Mouse (Mus musculus) heart, adult 8-10 months (tissue): Measurements from ENCODE around the gene B3galt5. TPM values are rescaled to one million over a fixed set of nuclear protein-coding genes. Genes with fewer than 3 reads are reported as not detected.
"Not testable (repeated sequence)": the region's sequence is repeated elsewhere in the genome, so short reads cannot be mapped to it uniquely, and the experiment has no call there.

ENCODE experiments used
- DNase-seq: peaks from one replicate; pipeline ENCODE4 v3.0.0; 2022; ENCODE audit warnings: low spot score
- total RNA-seq, 4 experiments: library from RNA; stranded (reverse); gene quantifications; 2 replicates each; pipeline ENCODE4 v1.2.4; 2022

B3galt5 gene
- total RNA-seq, 4 experiments from 2014 or later: not detected

DNA sequence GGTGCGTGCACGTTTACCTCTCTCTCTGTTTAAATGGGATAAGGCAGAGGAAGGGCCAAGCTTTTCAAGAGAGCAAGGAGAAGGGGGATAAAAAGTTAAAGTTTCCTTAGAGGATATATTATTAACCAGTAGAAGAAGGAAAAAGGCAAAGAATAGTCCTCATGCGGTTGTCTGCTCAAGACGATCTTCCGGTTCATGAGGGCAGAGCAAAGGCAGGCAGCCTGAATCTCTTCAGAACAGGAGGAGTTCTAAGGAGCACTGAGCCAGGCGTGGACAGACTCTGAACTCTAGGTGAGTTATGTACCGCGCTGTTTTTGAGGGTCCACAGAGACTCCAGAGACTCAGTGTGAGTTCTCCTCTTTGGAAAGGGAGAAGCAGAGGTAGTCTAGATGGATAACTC is 22.8 kb downstream of the B3galt5 start:
- DNase-seq: no peak

DNA sequence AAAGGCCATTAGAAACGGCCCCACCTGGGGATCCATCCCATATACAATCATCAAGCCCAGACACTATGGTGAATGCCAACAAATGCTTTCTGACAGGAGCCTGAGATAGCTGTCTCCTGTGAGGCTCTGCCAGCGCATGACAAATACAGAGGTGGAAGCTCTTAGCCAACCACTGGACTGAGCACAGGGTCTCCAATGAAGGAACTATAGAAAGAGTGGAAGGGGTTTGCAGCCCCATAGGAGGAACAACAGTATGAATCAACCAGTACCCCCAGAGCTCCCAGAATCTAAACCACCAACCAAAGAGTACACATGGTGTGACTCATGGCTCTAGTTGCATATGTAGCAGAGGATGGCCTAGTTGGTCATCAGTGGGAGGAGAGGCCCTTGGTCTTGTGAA is 36.1 kb downstream of the B3galt5 start:
- no peak for DNase-seq

DNA sequence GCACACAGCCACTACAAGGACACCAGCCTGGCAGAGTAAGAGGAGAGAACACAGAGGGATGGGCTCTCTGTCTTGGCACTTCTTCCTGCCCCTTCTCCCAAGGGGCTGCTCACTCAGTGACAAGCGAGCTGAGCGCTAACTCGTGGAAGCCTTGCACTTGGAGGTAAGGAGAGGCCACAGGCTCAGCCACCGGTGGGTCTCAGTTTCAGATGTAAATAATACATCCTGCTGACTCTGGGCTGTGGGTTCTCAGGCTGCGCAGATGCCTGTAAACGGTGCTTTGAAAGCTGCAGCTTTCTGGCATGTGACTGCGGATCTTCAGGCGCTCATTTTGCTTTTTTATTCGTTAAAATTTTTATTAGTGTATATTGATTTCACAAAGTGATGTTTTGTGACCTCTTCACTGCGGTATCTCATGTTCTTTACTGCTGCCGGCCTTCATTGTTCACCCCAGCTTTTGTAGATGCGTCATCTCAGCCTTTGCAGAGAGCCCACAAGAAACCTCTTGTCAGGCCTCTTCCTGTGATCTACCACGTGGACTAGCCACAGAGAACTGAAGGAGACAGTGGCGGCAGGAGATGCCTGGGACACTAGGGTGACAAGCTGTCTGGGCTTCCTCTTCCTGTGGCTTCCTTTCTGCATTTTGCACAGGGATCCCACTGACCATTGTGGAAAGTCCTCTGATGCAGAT is 37.5 kb downstream of the B3galt5 start:
- DNase-seq: no peak

DNA sequence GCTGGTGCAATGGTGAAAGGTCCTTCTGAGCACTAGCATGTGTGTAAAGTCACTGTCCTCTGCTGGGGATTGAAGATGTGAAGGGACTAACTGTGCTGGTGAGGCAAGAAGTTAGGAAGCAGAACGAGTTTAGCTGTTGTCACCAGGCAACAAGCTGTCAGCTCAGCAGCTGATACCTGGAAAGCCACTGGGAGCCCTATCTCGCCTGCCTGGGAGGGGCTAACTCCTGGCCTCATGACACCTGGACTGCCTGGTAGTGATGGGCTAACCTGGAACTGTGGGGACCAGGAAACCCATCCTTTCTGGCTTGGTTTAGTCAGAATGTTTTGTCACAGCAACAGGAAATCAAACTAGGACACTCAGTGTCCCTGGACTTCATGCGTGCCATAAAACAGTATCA is 41.0 kb downstream of the B3galt5 start:
- DNase-seq: no peak

DNA sequence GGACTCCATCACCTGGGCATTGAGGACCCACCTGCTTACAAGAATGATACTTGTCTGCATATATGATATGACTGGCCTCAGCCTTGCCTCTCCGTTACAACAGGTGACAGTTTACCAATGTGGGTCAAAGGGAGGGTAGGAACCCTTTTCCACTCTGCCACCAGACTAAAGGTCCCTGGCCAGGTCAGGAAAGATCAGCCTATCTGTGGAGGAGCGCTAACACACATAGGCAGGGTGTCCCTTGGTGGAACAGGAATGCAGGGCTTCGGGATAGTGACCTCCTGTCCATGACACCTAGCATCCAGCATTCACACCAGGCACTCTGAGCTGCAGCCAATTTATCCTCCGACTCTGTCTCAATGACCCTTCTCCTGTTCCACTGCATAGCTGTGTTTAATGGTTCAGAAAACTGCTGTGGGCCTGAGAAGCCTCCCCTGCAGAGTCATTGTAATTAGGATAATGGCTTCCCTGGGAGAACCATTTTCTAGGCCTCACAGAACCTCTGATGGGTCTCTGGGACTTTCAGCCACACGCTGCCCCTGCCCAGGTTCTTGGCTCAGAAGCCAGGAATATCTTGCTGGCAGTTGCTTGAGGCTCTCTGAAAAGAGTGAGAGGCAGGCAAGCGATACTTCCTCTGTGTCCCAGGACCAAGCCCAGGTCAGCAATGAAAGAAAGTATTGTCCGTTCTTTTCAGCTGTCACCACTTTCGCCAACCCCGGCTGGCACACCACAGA is 43.1 kb downstream of the B3galt5 start:
- no peak for DNase-seq

DNA sequence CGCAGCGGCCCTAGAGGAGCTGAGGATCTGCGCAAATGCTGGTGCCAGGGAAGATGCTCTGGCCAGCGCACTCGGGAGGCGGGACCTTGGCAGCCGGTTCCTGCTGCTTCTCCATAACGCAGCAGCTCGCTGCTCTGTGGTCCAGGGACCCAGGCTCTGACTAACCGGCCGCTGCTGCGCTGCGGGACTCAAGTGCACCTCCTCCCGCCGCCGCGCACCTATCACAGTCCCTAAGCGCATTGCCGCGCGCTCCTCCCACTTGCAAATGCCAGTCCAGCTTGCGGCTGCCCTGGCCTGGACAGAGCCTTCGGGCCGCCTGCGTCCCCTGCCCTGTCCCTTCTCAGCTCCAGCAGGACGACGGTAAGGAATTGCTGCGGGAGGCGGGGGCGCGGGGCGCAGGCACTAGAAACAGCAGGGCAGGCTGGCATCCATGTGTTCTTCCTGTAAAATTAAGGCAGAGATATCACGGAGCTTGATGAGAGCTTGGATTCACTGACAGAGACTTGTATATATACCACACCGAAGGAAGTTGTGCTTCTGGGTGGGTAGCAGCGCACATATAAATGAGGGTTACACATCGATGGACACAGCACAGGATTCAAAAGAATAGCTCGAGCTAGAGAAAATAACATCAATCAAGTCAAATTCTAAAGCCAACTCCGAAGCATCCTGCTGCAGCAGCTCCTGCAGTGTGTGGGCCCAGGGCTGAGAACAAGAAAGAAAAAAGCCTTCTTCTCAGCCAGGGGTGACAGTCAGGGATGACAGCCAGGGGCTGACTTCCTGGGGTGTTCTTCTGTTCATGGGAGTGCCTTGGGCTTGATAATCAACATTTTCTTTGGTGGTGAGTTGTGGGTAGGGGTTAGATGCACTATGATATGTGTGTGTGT is 45.4 kb downstream of the B3galt5 start:
- no peak for DNase-seq

DNA sequence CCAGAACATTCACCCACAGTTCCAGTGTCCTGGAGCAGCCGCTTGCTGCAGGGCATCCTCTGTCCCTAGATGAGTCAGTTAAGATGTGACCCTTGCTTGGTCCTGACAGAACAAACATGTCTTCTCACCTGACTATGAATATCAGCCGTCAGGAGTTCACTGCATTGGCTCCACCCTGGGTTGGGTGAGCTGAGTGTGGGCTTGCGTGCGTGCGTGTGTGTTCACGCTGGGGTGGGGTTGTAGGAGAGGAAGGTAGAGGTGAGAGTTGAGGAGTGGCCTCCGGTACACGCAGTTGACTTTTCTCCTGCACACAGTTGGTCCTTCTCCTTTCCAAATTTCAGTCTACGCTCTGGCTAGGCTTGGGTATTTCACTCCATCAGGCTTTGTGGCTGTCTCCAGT is 47.0 kb downstream of the B3galt5 start:
- no peak for DNase-seq

DNA sequence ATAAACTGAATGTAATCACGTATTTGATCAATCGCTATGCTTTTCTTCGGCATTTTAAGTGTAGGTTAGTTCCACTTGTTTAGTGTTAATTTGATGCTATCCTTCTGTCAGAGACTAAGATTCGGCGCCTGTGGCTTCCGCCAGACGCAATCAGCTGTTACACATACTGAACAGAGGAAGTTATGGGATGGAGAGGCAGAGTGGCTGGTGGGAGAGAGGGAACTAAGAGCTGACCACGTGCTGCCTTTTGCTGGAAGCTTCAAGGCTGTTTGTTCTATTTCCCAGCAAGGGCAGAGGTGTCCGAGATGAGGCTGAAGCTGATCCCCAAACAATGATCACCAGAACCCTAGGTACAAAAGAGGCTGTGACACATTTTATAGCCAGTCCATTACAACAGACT is 56.3 kb downstream of the B3galt5 start:
- DNase-seq: no peak

DNA sequence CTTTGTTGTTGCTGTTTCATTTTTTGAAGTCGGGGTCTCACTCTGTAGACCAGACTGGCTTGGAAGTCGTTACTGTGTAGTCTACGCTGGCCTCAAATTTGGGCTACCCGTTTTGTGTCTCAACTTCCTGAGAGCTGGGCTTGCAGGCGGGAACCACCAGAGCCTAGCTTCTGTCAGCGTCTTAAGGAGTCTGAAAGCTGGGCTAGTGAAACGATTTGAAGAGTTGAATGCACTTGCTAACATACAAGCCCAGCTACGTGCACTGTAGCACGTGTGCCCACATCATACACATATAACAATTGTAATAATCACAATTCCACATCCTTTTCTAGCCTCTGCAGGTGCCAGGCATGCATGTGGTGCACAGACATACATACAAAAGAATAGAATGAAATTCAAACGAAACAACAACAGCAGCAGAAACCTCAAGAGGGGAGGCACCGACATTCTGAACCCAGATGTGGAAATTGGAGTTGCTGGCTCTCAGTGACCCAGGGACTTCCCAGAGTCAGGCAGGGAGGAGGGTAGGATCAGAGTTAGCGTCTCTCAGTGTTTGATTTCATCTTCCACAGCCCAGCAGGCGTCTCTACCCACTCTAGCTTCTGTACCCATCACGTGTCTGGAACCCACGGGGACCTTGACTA is 57.1 kb downstream of the B3galt5 start:
- no peak for DNase-seq

DNA sequence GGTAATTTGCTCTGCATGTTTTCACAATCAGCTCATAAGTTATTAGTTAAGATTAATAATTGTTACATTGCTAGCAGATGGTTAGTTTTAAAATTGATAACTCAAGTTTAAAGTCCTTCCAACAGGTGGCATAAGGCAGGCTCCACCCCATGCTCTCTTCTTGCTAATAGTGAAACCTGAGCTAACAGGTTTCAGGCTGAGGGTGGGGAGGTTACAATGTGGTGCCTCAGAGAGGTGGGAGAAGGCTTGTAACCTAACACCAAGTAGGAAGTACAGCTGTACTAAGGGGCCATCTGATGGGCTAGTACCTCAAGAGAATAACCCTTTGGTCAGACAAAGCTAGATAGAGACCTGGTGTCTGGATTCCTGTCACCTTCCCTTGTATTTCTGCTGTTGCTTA is 62.5 kb downstream of the B3galt5 start:
- DNase-seq: no peak

DNA sequence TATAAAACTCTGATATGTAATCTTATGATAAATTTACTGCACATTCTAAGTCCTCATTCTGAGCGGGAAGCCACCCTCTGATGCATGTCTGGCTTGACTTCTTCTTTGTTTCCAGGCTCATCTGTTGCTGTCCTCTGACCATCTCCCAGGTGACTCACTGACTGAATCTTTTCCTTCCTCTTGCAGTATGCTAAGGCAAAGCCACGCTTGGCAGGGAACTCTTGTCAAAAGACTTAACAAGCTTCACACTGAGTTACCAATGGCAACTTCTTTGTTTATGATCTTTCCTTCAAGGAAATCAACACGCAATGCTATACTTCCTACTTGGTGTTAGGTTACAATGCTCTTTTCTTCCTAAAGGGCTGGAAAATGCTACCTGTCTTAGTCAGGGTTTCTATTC is 63.0 kb downstream of the B3galt5 start:
- DNase-seq: no peak

DNA sequence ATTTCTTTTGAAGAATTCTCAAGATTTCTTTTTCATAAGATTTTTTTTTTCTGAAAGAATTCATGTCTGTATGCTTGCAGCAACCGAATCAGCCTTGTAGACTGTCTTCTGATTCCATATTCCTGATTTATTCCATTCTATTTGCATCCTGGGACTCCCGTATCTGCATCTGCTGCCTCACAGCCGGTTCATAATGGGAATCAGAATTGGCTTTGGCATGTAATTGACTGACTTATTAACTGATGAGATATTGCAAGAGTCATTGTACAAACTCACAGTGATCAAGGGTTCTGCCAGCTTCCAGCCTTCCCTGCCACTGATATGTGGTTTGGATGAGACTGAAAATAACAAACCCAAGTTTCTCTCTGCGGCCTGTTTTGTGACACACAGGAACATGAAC is 67.8 kb downstream of the B3galt5 start:
- no peak for DNase-seq

DNA sequence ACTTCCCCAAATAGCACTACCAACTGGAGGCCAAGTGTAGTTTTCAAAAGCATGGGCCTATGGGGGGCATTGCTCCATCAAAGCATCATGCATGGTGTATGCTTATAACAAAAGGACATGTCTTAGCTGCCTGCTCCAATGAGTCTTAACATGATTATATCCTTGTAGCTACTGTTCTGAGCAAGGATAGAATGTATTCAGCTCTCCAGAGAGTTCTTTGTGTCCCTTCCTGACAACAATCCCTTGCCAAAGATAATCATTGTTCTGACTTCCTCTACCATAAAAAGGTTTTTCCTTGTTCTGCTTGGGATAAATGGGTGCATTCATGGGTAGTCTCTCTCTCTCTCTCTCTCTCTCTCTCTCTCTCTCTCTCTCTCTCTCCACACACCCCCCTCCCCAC is 68.8 kb downstream of the B3galt5 start:
- DNase-seq: no peak

DNA sequence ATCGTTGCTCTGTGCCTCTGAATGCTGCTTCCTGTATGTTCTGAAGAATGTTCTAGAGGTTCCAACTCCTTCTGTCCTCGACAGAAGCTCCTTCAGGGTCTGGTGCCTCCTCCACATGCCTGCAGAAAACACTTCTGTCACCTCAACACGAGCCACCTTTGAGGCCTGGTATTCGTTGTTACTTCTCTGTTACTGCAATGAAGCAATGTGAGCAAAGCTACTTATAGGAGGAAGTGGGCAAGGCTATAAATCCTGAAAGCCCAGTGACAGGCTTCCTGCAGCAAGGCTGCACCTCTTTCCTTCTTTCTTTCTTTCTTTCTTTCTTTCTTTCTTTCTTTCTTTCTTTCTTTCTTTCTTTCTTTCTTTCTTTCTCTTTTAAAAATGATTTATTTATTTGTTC is 71.3 kb downstream of the B3galt5 start:
- DNase-seq: no peak

DNA sequence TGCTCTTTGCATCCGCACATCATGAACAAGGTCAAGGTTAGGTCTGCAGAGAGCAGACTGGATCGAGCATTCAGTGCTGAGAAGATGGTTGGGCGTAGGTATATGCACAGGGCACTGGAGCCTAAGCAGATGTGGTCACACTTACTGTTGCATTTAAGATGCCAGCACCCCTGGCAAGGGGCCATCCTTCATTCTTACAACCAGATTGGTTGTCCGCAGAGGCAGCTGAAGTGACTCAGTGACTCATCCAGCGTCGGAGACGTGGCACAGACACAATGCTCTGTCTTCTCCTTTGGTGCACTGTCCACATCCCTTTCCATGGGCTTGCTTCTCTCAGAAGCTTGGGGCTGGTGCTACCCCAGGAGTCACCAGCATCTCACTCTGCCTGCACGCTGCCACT is 82.2 kb downstream of the B3galt5 start:
- DNase-seq: no peak

DNA sequence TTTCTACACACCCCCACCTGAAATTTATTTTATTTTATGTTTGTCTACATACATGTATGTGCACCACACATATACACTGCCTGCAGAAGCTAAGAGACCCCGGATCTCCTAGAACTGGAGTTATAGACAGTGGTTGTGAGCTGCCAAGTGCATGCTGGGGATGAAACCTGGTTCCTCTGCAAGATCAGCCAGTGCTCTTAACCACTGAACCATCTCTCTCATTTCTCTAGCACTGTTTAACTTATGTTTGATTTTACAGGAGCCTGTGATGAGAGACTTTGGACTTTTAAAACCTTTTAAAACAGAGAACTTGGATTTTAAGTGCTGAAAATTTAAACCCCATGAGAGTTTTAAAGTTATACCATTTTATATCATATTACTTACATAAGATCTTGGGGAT is 87.1 kb downstream of the B3galt5 start:
- no peak for DNase-seq

DNA sequence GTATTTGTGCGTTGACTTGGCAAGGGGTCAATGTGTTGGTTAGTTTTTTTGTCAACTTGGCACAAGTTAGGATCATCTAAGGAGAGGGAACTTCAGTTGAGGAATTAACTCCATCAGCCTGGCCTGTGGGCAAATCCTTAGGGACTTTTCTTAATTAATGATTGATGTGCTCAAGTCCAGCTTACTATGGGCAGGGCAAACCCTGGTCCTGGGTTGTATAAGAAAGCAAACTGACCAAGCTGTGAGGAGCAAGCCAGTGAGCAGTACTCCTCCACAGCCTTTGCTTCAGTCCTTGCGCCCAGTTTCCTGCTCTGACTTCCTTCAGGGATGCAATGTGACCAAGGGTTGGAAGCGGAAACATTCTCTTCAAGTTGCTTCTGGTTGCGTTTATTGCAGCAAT is 87.6 kb downstream of the B3galt5 start:
- DNase-seq: no peak

DNA sequence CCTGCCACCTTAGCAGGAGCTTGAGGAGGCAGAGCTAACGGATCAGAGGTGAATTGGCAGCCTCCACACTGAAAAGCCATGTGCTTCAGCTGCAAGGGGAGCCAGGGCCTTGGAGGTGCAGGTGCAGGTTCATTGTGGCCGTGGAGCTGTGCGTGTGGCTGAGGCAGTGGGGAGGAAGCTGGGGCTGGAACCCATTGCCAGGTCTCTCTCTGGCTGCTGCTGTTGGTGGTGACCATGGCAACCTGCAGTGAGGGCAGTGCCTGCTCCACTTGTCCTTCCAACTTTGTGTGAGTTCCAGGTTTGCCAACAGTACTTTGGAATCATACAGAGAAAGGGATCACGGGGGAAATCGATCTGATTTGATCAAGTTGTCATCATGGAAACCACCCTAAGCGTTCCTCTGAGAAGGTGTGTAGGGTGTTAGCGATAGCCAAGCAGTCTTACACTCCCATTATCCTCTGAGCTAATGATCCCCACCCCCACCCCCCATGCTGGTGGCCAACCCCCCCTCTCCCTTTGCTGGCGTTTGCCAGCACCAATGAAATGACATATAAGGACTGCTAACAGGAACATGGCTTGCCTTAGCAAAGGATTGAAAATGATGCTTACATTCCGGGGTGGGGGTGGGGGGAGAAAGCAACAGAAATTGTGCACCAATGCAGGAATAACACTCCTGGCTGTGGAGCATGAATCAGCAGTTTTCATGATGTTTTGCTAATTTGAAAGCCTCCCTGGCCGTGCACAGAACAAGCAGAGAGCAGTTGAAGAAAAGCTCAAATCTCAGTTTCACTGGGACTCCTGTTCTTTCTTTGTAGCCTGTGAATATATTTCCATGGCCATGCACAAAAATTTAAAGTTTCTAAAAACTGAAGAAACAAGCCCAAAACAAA is 90.8 kb downstream of the B3galt5 start:
- DNase-seq: no peak

DNA sequence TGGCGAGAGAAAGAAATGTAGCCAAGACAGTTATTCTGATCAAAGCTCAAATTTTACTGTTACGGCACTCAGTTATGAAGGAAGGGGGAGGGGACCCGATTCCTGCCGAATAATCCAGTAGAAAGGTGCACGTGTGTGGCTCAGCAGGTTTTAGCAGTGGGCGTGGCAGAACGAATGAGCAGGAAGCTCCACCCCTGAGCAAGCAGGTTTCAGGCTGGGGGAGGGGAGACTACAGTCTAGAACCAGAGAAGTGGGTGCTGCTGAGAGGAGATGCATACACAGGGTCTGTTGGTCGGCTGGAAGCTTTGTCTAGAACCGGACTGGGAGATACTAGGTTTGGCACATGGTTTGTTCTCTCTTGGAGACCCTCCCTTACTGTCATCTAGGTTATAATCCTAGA is 91.7 kb downstream of the B3galt5 start:
- not testable (repeated sequence) for DNase-seq

DNA sequence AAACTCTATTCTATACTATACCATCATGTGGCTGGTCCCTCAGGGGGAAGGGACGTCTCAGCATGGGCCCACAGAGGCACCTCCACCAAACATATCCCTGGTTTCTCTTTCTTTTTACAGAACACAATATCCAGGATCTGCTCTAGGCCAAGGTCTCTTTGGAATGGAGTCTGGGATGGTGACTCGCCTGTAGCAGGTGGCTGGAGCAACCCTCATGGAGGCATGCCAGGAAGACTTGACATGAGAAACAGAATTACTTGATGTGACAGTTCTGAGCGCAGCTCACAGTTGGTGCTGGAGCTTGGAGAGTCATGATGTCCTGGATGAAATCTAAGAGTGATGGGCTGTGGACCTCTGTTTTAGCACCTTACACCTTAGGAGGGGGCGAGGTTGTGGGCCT is 104.0 kb downstream of the B3galt5 start:
- DNase-seq: no peak

DNA sequence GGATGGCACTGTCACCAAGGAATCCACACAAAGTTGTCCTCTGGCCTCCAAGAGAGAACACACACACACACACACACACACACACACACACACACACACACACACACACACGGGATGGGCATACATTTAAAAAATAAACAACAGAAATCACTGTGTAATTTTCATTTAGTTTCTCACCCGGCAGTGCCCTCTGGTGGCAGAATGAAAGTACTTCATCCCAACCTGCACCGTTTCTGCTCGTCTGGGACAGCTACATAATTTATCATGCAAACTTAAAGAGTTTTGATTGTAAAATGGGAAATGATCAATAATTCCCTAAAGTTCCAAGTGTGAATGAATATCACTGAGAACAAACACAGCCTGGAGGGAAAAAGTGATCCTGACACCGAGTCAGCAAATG is 105.7 kb downstream of the B3galt5 start:
- no peak for DNase-seq
